Mouse (Mus musculus) liver, postnatal 0 days (tissue): Measurements from ENCODE around the gene Ces1d. TPM values are rescaled to one million over a fixed set of nuclear protein-coding genes. Genes with fewer than 3 reads are reported as not detected.
A peak's percentile ranks its signal among the peaks of the same experiment; 100 is the strongest.
"Not testable (repeated sequence)": the region's sequence is repeated elsewhere in the genome, so short reads cannot be mapped to it uniquely, and the experiment has no call there.

ENCODE experiments used
- ATAC-seq: fragments of 200-750 bp; cut with Nextera tagmentation; 2 replicates; pipeline ENCODE4 v1.8.0; 2017; ENCODE audit warnings: mild to moderate bottlenecking, moderate library complexity
- DNase-seq: peaks from one replicate; pipeline ENCODE4 v3.0.0-alpha.2; 2016
- H3K27ac ChIP-seq: fragments of 300-500 bp; sonication (generic); 2 replicates; pipeline ENCODE4 v1.5.1; 2014; ENCODE audit warnings: antibody characterized with exemption, moderate library complexity, mild to moderate bottlenecking, low read depth
- H3K27me3 ChIP-seq: fragments of 300-500 bp; sonication (generic); 2 replicates; pipeline ENCODE4 v1.6.1; 2014; ENCODE audit warnings: low read length, control low read depth, mixed read lengths; ENCODE audit not compliant: insufficient read depth
- H3K36me3 ChIP-seq: fragments of 300-500 bp; sonication (generic); replicated peaks from 2 replicates; pipeline ENCODE4 v1.6.1; 2014; ENCODE audit warnings: mild to moderate bottlenecking, control low read depth, low read length, moderate library complexity, mixed read lengths; ENCODE audit not compliant: insufficient read depth
- H3K4me1 ChIP-seq: fragments of 300-500 bp; sonication (generic); 2 replicates; pipeline ENCODE4 v1.6.1; 2014; ENCODE audit warnings: antibody characterized with exemption, mild to moderate bottlenecking, control low read depth; ENCODE audit not compliant: insufficient read depth
- H3K4me2 ChIP-seq: fragments of 300-500 bp; sonication (generic); 2 replicates; pipeline ENCODE4 v1.6.1; 2014; ENCODE audit warnings: low read depth, mild to moderate bottlenecking, low read length, moderate library complexity, mixed read lengths
- H3K4me3 ChIP-seq: fragments of 300-500 bp; sonication (generic); 2 replicates; pipeline ENCODE4 v1.5.1; 2014; ENCODE audit warnings: low read depth, low read length
- H3K9ac ChIP-seq: fragments of 300-500 bp; sonication (generic); replicated peaks from 2 replicates; pipeline ENCODE4 v1.6.1; 2014; ENCODE audit warnings: mild to moderate bottlenecking, moderate library complexity
- H3K9me3 ChIP-seq: fragments of 300-500 bp; sonication (generic); 2 replicates; pipeline ENCODE4 v1.6.1; 2016; ENCODE audit warnings: mild to moderate bottlenecking, control low read depth, low read length, mixed read lengths
- CTCF ChIP-seq: sonication (generic); IDR thresholded peaks from 2 replicates; pipeline ENCODE4 v1.5.1; 2016; ENCODE audit warnings: antibody characterized with exemption, low read depth
- EP300 ChIP-seq: IDR thresholded peaks from 2 replicates; pipeline ENCODE4 v1.6.1; 2016; ENCODE audit warnings: antibody characterized with exemption, low read depth, mild to moderate bottlenecking
- WGBS: fragments of 180-500 bp; shearing (Covaris S2); extraction: QIAGEN DNeasy Blood & Tissue Kit; methylation state at CpG from one replicate; pipeline ENCODE4 v1.1.7; 2014; ENCODE audit not compliant: insufficient replicate concordance; 5-methylcytosine and 5-hydroxymethylcytosine counted together
- polyA plus RNA-seq: library from polyadenylated mRNA; unstranded; fragments of >200 nt; fragmentation: Nextera tagmentation; extraction: Ambion mirVana; gene quantifications from 2 replicates; pipeline ENCODE4 v1.2.1, GENCODE M21; 2015

Gene Ces1d
- polyA plus RNA-seq, 1 experiment from 2014 or later = 216 TPM

GRCm38 (mm10) chr8:93211091-93211490, 13.5 kb upstream of the Ces1d start:
- H3K27me3 ChIP-seq = no peaks in the 10 kb centered on the region
- TF ChIP-seq CTCF = no peak
- H3K36me3 ChIP-seq = no peaks in the 10 kb centered on the region
- H3K27ac ChIP-seq = no peak overlapping the region
- ATAC-seq (no peak; the same call in 1 of the 2 replicates), DNase-seq (no peak)
- no peak overlapping the region for H3K4me2 ChIP-seq
- no peak overlapping the region for H3K4me3 ChIP-seq
- H3K4me1 ChIP-seq = no peaks in the 10 kb centered on the region
- H3K9me3 ChIP-seq = no peaks in the 10 kb centered on the region
- no peak overlapping the region for H3K9ac ChIP-seq

- 56% methylated on average over 7 of the region's 7 CpGs for WGBS
- H3K4me3 ChIP-seq, H3K9me3 ChIP-seq, DNase-seq, ATAC-seq, H3K9ac ChIP-seq, H3K4me1 ChIP-seq, H3K27me3 ChIP-seq, H3K27ac ChIP-seq, H3K4me2 ChIP-seq, H3K36me3 ChIP-seq: not testable (repeated sequence)
These were observed 1.5 kb upstream of the Ces1d start for GRCm38 (mm10) chr8:93199146-93199545.

DNA sequence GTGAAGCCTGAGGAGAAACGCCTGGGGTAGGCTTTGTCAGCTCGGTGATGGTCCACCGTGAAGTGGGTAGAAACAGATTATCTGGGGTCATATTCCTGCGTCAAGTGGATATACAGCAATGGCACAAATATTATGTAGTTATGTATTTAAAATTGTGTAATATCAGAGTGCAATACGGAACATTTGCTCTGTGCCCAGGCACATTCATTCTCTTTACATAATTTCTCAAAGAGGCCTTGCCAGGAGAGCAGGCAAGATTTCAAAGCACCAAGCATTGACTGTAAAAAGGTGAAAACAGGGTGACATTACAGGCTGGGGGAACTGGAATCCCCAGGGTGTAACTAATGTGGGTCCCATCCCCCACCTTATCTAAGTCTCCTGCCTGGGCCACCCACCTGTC, 1.2 kb downstream of the Ces1d start:
- Histone ChIP-seq H3K4me3 (0 out of 2 replicates have a peak overlapping the region, but pooled peaks have one; percentile 17), H3K9ac (no peak overlapping the region), H3K9me3 (no peaks in the 10 kb centered on the region), H3K4me1 (peaks cover 9% of the 10 kb centered on the region), H3K4me2 (peak overlapping the region; percentile 62), H3K27ac (no peak overlapping the region), H3K27me3 (no peaks in the 10 kb centered on the region), H3K36me3 (no peaks in the 10 kb centered on the region)
- no peak for DNase-seq
- ATAC-seq = no peak
- 74% methylated on average over 5 of the region's 5 CpGs for WGBS
- TF ChIP-seq EP300 = no peak
- TF ChIP-seq CTCF = no peak

DNA sequence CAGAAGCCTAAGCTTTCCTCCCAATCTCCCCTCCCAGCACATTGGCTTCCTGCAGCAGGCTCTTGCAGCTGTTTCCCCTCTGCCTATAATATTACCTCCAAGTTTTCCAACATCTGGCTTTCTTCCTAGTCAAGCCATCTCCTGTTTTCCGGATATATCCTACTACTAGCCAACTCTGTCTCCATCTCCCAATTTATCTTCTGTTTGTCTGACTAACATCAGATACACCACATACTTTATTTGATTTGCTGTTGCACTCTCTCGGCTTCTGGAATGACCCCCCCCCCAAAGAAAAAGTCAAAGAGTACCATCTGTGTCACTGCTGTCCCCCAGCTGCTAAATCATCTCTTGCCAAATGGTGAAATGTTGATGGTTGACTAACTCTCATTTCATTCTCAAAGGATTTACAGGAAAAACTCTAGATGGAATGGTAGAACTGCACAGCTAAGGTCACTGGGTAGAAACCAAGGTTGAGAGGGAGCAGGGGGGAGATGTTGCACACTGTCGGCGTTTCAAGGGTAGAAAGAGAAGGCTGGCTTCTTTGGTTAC, 17.0 kb downstream of the Ces1d start:
- H3K27ac ChIP-seq = no peak overlapping the region
- no peak for ATAC-seq
- WGBS = 63% methylated on average over 4 of the region's 4 CpGs
- 0 out of 2 replicates have a peak, but pooled peaks cover 3% of the 10 kb centered on the region for H3K36me3 ChIP-seq
- TF ChIP-seq EP300 = no peak
- TF ChIP-seq CTCF = no peak
- no peaks in the 10 kb centered on the region for H3K9me3 ChIP-seq
- H3K4me1 ChIP-seq = no peaks in the 10 kb centered on the region
- DNase-seq = no peak
- H3K4me3 ChIP-seq = no peak overlapping the region
- no peak overlapping the region for H3K9ac ChIP-seq
- H3K4me2 ChIP-seq = no peak overlapping the region
- no peaks in the 10 kb centered on the region for H3K27me3 ChIP-seq

DNA sequence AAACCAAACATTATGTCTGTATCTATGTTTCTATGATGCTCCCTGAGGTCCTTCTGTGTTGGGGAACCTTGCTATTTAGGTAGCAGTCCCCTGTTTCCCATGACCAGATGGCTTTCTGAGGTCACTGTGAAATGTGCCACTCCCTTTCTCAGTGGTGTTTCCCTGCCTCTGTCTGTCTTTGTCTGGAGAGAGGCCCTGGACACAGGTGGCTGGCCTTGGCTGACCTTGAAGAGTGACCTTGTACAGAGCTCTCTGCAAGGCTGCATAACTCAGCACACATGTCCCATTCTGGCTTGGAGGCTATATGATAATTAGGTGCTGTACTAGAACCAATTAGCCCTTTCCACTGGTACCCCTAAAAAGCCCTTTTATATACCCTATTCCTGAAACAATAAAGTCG, 21.0 kb downstream of the Ces1d start:
- no peak for ATAC-seq
- no peak overlapping the region for H3K27ac ChIP-seq

DNA sequence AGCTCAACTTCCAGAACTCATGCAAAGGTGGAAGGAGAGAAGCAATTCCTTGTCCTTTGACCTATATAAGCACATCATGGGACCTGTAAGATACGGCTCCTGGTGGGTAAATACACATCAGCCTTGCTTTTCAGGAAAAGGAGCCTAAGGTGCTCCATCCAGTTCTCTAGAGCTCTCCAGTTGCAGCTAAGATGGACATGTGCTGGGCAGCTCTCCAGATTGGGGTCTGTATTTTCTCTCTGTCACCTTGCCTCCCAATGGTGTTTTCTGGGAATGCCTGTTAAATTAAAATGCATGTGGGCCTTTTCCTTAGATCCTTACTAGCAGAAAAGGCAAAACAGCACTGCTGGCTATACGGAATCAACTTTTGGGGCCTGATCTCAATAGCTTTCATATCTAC, 23.1 kb downstream of the Ces1d start:
- ATAC-seq = no peak
- no peaks in the 10 kb centered on the region for H3K4me1 ChIP-seq
- H3K4me2 ChIP-seq = no peak overlapping the region
- H3K9ac ChIP-seq = no peak overlapping the region
- H3K4me3 ChIP-seq = no peak overlapping the region
- TF ChIP-seq EP300 (no peak), CTCF (no peak)
- no peak for DNase-seq
- no peaks in the 10 kb centered on the region for H3K9me3 ChIP-seq
- H3K27ac ChIP-seq = no peak overlapping the region
- no peaks in the 10 kb centered on the region for H3K27me3 ChIP-seq
- 0 out of 2 replicates have a peak, but pooled peaks cover 5% of the 10 kb centered on the region for H3K36me3 ChIP-seq
- 74% methylated on average over 2 of the region's 2 CpGs for WGBS

More for the DNA sequence above, 21.0 kb downstream of the Ces1d start:
- H3K4me1 ChIP-seq = no peaks in the 10 kb centered on the region
- TF ChIP-seq CTCF (no peak), EP300 (no peak)
- H3K27me3 ChIP-seq = no peaks in the 10 kb centered on the region
- no peak overlapping the region for H3K4me3 ChIP-seq
- no peak overlapping the region for H3K4me2 ChIP-seq
- no peak overlapping the region for H3K9ac ChIP-seq
- no peaks in the 10 kb centered on the region for H3K9me3 ChIP-seq
- WGBS = 35% methylated on average over 1 of the region's 1 CpGs
- H3K36me3 ChIP-seq = 0 out of 2 replicates have a peak, but pooled peaks cover 5% of the 10 kb centered on the region
- DNase-seq = no peak
